Mouse (Mus musculus) hindbrain, embryonic 14.5 days (tissue): ENCODE results near the gene Hoxb4. TPM values are rescaled to one million over a fixed set of nuclear protein-coding genes. Genes with fewer than 3 reads are reported as not detected.
A peak's percentile ranks its signal among the peaks of the same experiment; 100 is the strongest.

Experiments
- ATAC-seq: fragments of 200-750 bp; cut with Nextera tagmentation; 2 replicates; pipeline ENCODE4 v1.8.0; 2017; ENCODE audit warnings: moderate number of reproducible peaks, mild to moderate bottlenecking, moderate TSS enrichment, moderate library complexity; ENCODE audit not compliant: low FRiP score
- DNase-seq: peaks from one replicate; pipeline ENCODE4 v3.0.0-alpha.2; 2015; ENCODE audit warnings: low spot score
- H3K27ac ChIP-seq: fragments of 300-500 bp; sonication (generic); 2 replicates; pipeline ENCODE4 v1.5.1; 2014; ENCODE audit warnings: mild to moderate bottlenecking, moderate library complexity
- H3K27me3 ChIP-seq: fragments of 300-500 bp; sonication (generic); 2 replicates; pipeline ENCODE4 v1.6.1; 2014; ENCODE audit warnings: mild to moderate bottlenecking, low read length, mixed read lengths; ENCODE audit not compliant: control insufficient read depth, insufficient read depth
- H3K36me3 ChIP-seq: fragments of 300-500 bp; sonication (generic); replicated peaks from 2 replicates; pipeline ENCODE4 v1.6.1; 2014; ENCODE audit not compliant: control insufficient read depth, insufficient read depth
- H3K4me1 ChIP-seq: fragments of 300-500 bp; sonication (generic); replicated peaks from 2 replicates; pipeline ENCODE4 v1.6.1; 2014; ENCODE audit warnings: antibody characterized with exemption, low read length, mixed read lengths; ENCODE audit not compliant: control insufficient read depth, insufficient read depth
- H3K4me2 ChIP-seq: fragments of 300-500 bp; sonication (generic); replicated peaks from 2 replicates; pipeline ENCODE4 v1.6.1; 2014; ENCODE audit warnings: mild to moderate bottlenecking, moderate library complexity
- H3K4me3 ChIP-seq: fragments of 300-500 bp; sonication (generic); replicated peaks from 2 replicates; pipeline ENCODE4 v1.5.1; 2014; ENCODE audit warnings: mild to moderate bottlenecking, low read length
- H3K9ac ChIP-seq: fragments of 300-500 bp; sonication (generic); 2 replicates; pipeline ENCODE4 v1.6.1; 2014
- H3K9me3 ChIP-seq: fragments of 300-500 bp; sonication (generic); 2 replicates; pipeline ENCODE4 v1.6.1; 2016; ENCODE audit warnings: low read length; ENCODE audit not compliant: control insufficient read depth
- WGBS: fragments of 180-500 bp; shearing (Covaris S2); extraction: QIAGEN DNeasy Blood & Tissue Kit; methylation state at CpG from one replicate; pipeline ENCODE4 v1.1.7; 2014; 5-methylcytosine and 5-hydroxymethylcytosine counted together
- polyA plus RNA-seq: library from polyadenylated mRNA; unstranded; fragments of >200 nt; fragmentation: Nextera tagmentation; extraction: Ambion mirVana; gene quantifications from 2 replicates; pipeline ENCODE4 v1.2.1, GENCODE M21; 2014

The Hoxb4 gene
- polyA plus RNA-seq, 1 experiment from 2014 or later = 5.4 TPM

DNA sequence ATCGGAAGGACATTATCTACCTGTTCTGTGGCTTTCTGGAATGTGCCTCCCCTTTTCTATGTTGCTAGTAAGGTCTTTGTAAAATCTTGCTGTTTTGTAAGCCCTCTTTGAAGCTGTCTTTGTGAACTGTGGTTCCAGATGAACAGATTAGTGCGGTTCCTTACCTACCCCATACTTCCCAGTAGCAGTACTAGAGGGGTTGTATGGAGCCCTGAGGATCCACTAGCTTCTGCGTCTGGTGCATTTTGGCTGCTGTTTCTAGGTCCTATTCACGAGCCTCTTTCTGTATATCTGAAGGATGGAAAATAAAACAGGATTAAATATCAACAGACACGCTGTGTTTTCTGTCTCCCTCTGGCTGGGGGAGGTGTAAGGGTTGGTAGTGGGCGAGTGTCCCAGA, 28.2 kb upstream of the Hoxb4 start:
- peak overlapping the region; percentile 10; the same call in 1 of the 2 replicates for H3K4me3 ChIP-seq

GRCm38 (mm10) chr11:96290705-96291355, 27.2 kb upstream of the Hoxb4 start:
- Histone ChIP-seq H3K9me3 (no peaks in the 10 kb centered on the region), H3K27ac (peak overlapping the region; percentile 38; the same call in 1 of the 2 replicates), H3K4me2 (peak overlapping the region; percentile 46), H3K27me3 (peaks cover 98% of the 10 kb centered on the region), H3K4me1 (no peaks in the 10 kb centered on the region), H3K36me3 (no peaks in the 10 kb centered on the region), H3K4me3 (no peak overlapping the region), H3K9ac (peak overlapping the region; percentile 9; the same call in 1 of the 2 replicates)
- ATAC-seq = no peak
- no peak for DNase-seq
- 4% methylated on average over 17 of the region's 17 CpGs for WGBS

More for the DNA sequence above, 28.2 kb upstream of the Hoxb4 start:
- Histone ChIP-seq H3K9me3 (no peaks in the 10 kb centered on the region), H3K9ac (peak overlapping the region; percentile 34; the same call in 1 of the 2 replicates), H3K27ac (peak overlapping the region; percentile 51; the same call in 1 of the 2 replicates), H3K4me2 (peak overlapping the region; percentile 46), H3K4me1 (no peaks in the 10 kb centered on the region), H3K27me3 (peaks cover 98% of the 10 kb centered on the region), H3K36me3 (no peaks in the 10 kb centered on the region)
- ATAC-seq (no peak), DNase-seq (no peak)
- WGBS = 10% methylated on average over 6 of the region's 6 CpGs

DNA sequence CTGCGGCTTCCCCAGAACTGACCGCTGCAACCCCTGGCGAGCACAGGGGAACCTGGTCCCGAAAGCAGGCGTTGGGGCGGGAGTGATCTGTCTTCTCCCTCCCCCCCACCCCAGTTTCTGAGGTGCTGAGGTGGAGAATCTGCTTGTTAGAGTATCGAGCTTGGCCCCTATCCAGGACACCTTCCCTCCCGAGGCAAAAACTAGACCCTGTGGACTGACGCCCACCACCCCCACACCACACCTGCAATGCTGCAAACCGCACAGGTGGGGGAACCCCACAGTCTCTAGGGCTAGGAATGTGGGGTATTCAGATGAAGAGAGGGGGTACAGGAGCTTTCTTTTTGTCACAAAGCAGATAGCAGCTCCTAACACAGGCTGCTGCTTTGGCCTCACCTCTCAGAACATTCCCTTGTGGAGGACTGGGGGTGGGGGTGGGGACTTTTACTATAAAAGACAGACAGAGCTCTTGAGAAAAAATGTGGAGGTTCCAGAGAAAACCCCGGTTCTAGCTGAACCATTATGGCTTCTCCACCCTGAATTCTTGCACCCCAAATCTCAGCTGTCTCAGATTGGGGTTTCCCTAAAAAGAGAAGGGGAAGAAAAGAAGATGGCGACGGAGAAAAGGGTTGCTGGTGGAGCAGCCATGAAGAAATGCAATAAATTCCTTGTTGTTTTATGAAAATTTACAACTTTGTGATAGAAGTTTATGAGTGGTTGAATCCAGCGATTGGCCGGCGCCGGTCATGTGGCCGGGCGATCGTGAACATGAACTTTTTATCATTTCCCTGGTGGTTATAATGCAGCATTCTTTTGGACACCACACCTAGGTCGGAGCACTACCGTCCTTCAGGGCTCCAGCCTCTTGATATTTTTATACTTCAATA, 26.1 kb upstream of the Hoxb4 start, which contains the start of gene Hoxb6:
Gene Hoxb6 (plus strand): TSS at position 796 of the 884 bp plus-strand sequence.
- no peak for ATAC-seq
- no peaks in the 10 kb centered on the region for H3K9me3 ChIP-seq
- H3K27ac ChIP-seq = peak within 1 kb of the TSS; percentile 77
- no peaks in the 10 kb centered on the region for H3K36me3 ChIP-seq
- H3K27me3 ChIP-seq = peaks cover 98% of the 10 kb centered on the region
- no peaks in the 10 kb centered on the region for H3K4me1 ChIP-seq
- H3K9ac ChIP-seq = peak within 1 kb of the TSS; percentile 97
- H3K4me2 ChIP-seq = peak within 1 kb of the TSS; percentile 46
- DNase-seq = no peak
- 3% methylated on average over 22 of the region's 22 CpGs for WGBS
- H3K4me3 ChIP-seq = peak within 1 kb of the TSS; percentile 48

- H3K4me3 ChIP-seq = peak overlapping the region; percentile 48
Observed at GRCm38 (mm10) chr11:96292565-96293301, 25.3 kb upstream of the Hoxb4 start.

DNA sequence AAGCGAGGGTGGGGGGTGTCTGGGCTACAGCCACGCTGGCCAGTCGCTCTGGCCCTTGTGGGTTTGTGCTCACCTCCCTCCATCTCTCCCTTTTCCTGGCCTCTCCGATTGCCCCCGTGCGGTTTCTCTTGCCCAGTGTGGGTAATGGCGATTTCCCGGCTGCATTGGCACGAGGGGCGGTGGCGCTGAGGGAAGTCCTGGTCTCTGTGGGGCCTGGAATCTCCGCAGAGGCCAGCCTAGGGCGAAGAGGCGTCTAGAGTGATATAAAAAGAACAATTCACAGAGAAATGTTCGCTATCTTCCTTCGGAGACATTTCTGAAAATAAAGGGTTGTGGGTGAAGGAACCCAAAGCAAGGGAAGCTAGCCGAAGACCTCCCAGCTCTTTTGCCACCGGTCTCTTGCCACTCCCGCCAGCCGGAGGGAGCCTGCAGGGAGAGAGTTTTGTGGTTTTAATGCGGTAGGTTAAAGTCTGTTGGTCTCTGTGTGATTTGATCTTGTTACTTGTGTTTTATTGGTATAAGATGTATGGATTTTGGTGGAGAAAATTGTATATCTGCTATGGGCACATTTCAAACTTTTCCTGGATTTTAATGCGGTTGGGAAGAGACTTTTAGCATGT, 24.7 kb upstream of the Hoxb4 start:
- H3K9me3 ChIP-seq = no peaks in the 10 kb centered on the region
- ATAC-seq = no peak
- H3K27ac ChIP-seq = peak overlapping the region; percentile 77; the same call in 1 of the 2 replicates
- no peaks in the 10 kb centered on the region for H3K36me3 ChIP-seq
- 4% methylated on average over 22 of the region's 22 CpGs for WGBS
- H3K4me3 ChIP-seq = peak overlapping the region; percentile 48
- H3K4me2 ChIP-seq = no peak overlapping the region
- peak overlapping the region; percentile 97 for H3K9ac ChIP-seq
- no peaks in the 10 kb centered on the region for H3K4me1 ChIP-seq
- DNase-seq = no peak
- peaks cover 97% of the 10 kb centered on the region for H3K27me3 ChIP-seq

More at GRCm38 (mm10) chr11:96292565-96293301, 25.3 kb upstream of the Hoxb4 start:
- H3K27ac ChIP-seq = peak overlapping the region; percentile 77; the same call in 1 of the 2 replicates
- no peaks in the 10 kb centered on the region for H3K4me1 ChIP-seq
- ATAC-seq (no peak), DNase-seq (no peak)
- peaks cover 98% of the 10 kb centered on the region for H3K27me3 ChIP-seq
- H3K9me3 ChIP-seq = no peaks in the 10 kb centered on the region
- 4% methylated on average over 12 of the region's 12 CpGs for WGBS
- no peaks in the 10 kb centered on the region for H3K36me3 ChIP-seq
- peak overlapping the region; percentile 97 for H3K9ac ChIP-seq
- H3K4me2 ChIP-seq = no peak overlapping the region

DNA sequence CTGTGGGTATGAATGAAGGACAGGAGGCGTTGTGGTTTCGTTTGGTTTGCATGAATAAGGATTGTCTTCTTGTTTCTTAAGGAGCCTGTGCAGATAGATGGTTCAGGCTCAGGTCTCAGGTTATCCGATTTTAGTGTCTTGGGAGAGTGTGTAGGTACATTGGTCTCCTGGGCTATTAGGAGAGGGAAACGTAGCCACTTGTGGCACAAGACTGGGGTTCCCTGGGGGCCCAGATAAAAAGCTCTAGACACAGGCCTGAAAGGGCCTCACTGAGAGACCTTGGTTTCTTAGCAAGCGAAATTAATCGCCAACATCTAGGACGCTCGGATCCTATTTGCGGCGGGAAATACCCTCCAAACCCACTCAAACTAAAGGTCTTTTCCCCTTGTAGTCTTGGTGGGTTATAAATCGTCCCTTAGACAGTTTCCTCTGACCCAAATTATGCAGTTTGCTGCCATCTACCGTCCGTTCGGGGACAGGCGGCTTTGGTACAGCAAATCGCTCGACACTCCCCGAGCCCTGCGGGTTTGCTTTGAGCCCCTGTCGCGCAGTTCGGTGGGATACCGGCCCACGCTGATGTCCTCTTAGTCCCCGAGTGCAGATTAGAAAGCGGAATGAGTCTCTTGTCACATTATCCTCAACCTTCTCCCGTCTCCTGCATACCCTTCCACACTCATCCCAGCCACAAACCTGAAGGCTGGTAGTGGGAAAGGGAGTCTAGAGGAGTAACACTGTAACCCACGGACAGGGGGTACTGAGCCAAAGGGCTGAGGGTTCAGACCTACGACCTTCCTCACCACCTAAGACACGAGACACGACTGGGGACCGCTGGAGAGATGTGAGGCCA, 23.6 kb upstream of the Hoxb4 start:
- Histone ChIP-seq H3K4me3 (peak overlapping the region; percentile 48), H3K9ac (peak overlapping the region; percentile 97), H3K9me3 (no peaks in the 10 kb centered on the region), H3K27me3 (peaks cover 94% of the 10 kb centered on the region), H3K27ac (peak overlapping the region; percentile 77), H3K36me3 (no peaks in the 10 kb centered on the region), H3K4me2 (peak overlapping the region; percentile 33), H3K4me1 (no peaks in the 10 kb centered on the region)
- DNase-seq (peak; percentile 83), ATAC-seq (peak; percentile 48; the same call in 1 of the 2 replicates)
- WGBS = under 1% methylated on average over 32 of the region's 32 CpGs

GRCm38 (mm10) chr11:96295092-96295835, 22.8 kb upstream of the Hoxb4 start:
- Histone ChIP-seq H3K27me3 (peaks cover 94% of the 10 kb centered on the region), H3K27ac (peak overlapping the region; percentile 85), H3K4me3 (peak overlapping the region; percentile 48), H3K36me3 (no peaks in the 10 kb centered on the region), H3K9ac (peak overlapping the region; percentile 97), H3K9me3 (no peaks in the 10 kb centered on the region), H3K4me1 (no peaks in the 10 kb centered on the region), H3K4me2 (peak overlapping the region; percentile 77)
- ATAC-seq = no peak
- no peak for DNase-seq
- WGBS = 2% methylated on average over 29 of the region's 30 CpGs
